Mouse (Mus musculus): ENCODE data around the gene Zfr2. TPM values are rescaled to one million over a fixed set of nuclear protein-coding genes. Genes with fewer than 3 reads are reported as not detected.

Zfr2 gene
- polyA plus RNA-seq, 1 experiment from 2014 or later: 4.6 TPM

DNA sequence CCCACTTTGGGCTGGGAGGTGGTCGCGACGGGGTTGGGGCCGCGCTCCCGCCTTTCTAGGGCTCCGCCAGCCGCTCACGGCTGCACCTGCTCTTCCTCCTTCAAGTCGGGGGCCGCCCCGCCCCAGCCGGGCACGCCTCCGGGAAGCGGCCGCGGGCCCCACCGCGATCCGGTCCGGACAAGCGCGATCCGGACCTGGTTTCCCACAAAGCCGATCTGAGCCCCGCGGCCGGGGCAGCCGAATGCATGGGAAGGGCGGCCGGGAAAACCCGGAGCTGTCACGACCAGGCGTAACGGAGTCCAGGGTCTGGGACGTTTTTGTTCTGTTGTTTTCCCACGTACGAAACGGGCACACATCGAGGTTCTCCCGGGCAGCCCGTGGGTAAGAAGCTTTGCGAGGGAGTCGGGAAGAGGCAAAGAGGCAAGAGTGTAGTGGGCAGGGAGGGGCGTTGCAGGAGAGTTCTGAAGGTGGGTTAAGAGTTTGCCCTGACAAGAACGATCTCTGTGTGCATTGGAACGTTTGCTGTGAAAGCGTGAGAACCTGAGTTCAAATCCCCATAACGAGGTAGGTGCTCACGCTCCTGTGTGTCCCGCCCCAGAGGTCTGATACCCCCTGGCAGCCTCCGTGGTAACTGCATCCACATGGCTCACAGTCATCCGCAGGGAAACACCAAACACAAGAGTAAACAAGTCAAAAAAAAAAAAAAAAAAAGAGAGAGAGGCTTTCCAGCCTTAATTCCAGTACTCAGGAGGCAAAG, 52.9 kb downstream of the Zfr2 start:
- WGBS: 3% methylated on average over 54 of the region's 54 CpGs
- Histone ChIP-seq H3K27me3 (replicated peaks; ENCODE audit: low read depth, poor library complexity, severe bottlenecking) (peaks cover 88% of the 10 kb centered on the region), H3K4me3 (peak overlapping the region; percentile 63), H3K9me3 (no peaks in the 10 kb centered on the region), H3K36me3 (replicated peaks) (no peaks in the 10 kb centered on the region), H3K4me1 (peaks cover 51% of the 10 kb centered on the region), H3K27ac (replicated peaks) (peak overlapping the region; percentile 78)
- peak; percentile 95 for DNase-seq (ENCODE audit: low spot score)

DNA sequence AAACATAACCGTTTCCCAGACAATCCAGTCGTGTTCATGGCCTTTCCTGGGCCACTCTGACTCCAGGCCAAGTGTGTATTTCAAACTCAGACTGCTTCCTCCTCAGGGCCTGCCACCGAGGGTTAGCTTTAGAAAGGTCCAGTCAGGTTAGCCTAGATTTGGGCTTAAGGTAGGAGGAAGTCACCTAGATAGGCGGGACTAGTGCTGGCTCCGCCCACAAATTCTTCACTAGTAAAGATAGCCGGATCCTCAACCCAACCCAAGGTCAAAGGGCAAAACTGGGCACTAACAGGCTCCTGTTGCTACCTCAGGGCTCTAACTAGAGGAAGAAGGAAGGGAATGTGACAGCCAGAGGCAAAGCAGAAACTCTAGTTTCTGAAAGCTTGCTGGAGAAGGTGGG, 53.6 kb downstream of the Zfr2 start:
- Histone ChIP-seq H3K27ac (replicated peaks) (no peak overlapping the region), H3K4me3 (peak overlapping the region; percentile 63; the same call in 1 of the 2 replicates), H3K36me3 (replicated peaks) (no peaks in the 10 kb centered on the region), H3K9me3 (no peaks in the 10 kb centered on the region), H3K4me1 (peaks cover 56% of the 10 kb centered on the region), H3K27me3 (replicated peaks; ENCODE audit: low read depth, poor library complexity, severe bottlenecking) (peaks cover 90% of the 10 kb centered on the region)
- no peak for DNase-seq (ENCODE audit: low spot score)
- 42% methylated on average over 6 of the region's 6 CpGs for WGBS

DNA sequence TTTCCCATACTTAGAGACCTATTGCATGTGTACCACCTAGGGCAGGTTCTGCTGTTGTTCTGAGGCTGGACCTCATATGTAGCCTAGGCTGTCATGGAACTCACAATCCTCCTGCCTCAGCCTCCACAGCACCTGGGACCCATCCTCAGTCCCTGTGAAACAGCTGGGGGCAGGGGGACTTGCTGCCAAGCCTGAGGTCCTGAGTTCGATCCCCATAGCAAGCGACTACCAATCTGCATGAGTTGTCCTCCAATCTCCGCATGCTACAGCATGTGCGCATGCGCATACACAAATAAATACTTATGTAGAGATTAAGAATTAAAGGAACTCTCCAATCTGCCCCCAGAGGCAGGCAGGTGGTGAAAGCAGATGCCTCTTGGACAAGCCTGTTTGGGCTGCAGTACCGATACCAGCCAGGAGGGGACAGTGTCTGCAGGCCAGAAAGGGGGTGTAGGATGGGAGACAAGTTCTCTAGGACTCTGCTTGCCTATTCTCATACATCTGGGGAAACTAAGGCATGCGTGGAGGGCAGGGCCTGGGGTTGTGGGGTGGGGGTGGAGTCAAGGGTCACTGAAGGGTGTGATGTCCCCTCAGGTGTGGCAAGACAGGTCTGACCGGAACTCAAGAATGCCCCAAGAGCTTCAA, 54.7 kb downstream of the Zfr2 start:
- H3K9me3 ChIP-seq: no peaks in the 10 kb centered on the region
- H3K27me3 ChIP-seq (replicated peaks; ENCODE audit: low read depth, poor library complexity, severe bottlenecking): peaks cover 92% of the 10 kb centered on the region
- peak; percentile 68 for DNase-seq (ENCODE audit: low spot score)
- H3K4me1 ChIP-seq: peaks cover 56% of the 10 kb centered on the region
- H3K36me3 ChIP-seq (replicated peaks): no peaks in the 10 kb centered on the region
- H3K27ac ChIP-seq (replicated peaks): no peak overlapping the region
- no peak overlapping the region for H3K4me3 ChIP-seq
- 66% methylated on average over 8 of the region's 8 CpGs for WGBS

DNA sequence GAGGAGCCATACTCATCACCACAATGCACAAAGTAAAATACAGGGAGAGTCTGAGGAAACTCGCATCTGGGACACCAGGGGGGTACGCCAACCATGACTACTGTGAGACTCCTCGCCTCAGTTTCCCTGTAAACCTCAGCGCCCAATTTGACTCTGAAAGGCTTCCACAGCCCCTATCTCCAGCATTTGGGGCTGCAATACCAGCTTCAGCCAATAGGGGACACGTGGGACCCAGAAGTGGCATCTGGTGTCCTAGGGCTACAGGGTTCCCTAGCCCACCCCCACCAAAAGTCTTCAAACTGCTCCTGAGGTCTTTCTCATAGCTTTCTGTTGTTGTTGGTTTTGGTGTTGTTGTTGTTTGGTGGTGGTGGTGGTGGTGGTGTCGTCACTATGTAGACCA, 55.6 kb downstream of the Zfr2 start:
- peak; percentile 55 for DNase-seq (ENCODE audit: low spot score)
- H3K27me3 ChIP-seq (replicated peaks; ENCODE audit: low read depth, poor library complexity, severe bottlenecking): peaks cover 82% of the 10 kb centered on the region
- H3K4me3 ChIP-seq: no peak overlapping the region

DNA sequence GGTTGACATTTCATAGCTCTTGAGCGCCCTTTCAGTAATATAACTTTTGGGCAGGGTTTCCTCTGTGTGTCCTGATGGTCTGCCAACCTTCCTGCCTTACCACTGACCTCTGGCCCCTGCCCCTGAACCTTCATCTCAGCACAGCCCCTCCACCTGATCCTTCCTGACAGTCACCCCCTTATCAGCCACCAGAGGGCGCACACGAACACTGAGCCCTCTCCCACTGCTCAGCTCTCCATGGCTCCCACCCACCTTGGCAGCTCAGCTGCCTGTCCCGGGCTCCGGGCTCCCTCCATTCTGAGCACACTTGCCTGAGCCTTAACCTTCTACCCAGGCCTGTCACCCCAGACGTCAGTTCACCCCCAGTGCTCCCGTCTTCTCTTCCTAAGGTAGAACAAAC, 56.3 kb downstream of the Zfr2 start:
- peaks cover 75% of the 10 kb centered on the region for H3K27me3 ChIP-seq (replicated peaks; ENCODE audit: low read depth, poor library complexity, severe bottlenecking)
- peaks cover 61% of the 10 kb centered on the region for H3K4me1 ChIP-seq
- whole genome bisulfite sequencing: 3% methylated on average over 7 of the region's 7 CpGs

More for the DNA sequence above, 55.6 kb downstream of the Zfr2 start:
- Histone ChIP-seq H3K9me3 (no peaks in the 10 kb centered on the region), H3K27ac (replicated peaks) (no peak overlapping the region), H3K4me1 (peaks cover 61% of the 10 kb centered on the region), H3K36me3 (replicated peaks) (no peaks in the 10 kb centered on the region)
- WGBS: 33% methylated on average over 6 of the region's 6 CpGs

DNA sequence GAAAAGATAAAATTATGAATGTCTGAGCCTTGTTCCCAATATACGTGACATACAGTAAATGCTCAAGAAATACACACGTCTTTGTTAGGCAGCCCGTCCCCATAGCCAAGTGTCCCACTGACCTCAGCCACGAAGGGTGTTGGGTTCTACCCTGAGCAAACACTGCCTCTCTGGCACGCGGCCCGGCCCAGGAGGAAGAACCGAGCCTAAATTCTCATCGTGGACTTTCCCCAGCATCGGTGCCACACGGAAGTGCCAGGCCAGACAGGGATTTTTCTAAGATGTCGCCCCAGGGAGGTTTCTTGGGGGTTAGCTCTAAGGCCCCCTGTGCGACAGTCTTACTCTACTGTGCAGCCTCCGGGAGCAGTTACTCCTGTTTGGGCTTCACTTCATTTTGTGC, 56.9 kb downstream of the Zfr2 start:
- no peak for DNase-seq (ENCODE audit: low spot score)
- 65% methylated on average over 14 of the region's 14 CpGs for WGBS
- peaks cover 70% of the 10 kb centered on the region for H3K27me3 ChIP-seq (replicated peaks; ENCODE audit: low read depth, poor library complexity, severe bottlenecking)
- H3K4me3 ChIP-seq: no peak overlapping the region
- no peaks in the 10 kb centered on the region for H3K9me3 ChIP-seq
- H3K4me1 ChIP-seq: peaks cover 61% of the 10 kb centered on the region
- peaks cover 5% of the 10 kb centered on the region; the same call in 1 of the 2 replicates for H3K36me3 ChIP-seq (replicated peaks)
- no peak overlapping the region for H3K27ac ChIP-seq (replicated peaks)

More for the DNA sequence above, 56.3 kb downstream of the Zfr2 start:
- H3K36me3 ChIP-seq (replicated peaks): 0 out of 2 replicates have a peak, but pooled peaks cover under 1% of the 10 kb centered on the region
- no peaks in the 10 kb centered on the region for H3K9me3 ChIP-seq
- peak; percentile 79 for DNase-seq (ENCODE audit: low spot score)
- no peak overlapping the region for H3K27ac ChIP-seq (replicated peaks)
- 0 out of 2 replicates have a peak overlapping the region, but pooled peaks have one; percentile 17 for H3K4me3 ChIP-seq

DNA sequence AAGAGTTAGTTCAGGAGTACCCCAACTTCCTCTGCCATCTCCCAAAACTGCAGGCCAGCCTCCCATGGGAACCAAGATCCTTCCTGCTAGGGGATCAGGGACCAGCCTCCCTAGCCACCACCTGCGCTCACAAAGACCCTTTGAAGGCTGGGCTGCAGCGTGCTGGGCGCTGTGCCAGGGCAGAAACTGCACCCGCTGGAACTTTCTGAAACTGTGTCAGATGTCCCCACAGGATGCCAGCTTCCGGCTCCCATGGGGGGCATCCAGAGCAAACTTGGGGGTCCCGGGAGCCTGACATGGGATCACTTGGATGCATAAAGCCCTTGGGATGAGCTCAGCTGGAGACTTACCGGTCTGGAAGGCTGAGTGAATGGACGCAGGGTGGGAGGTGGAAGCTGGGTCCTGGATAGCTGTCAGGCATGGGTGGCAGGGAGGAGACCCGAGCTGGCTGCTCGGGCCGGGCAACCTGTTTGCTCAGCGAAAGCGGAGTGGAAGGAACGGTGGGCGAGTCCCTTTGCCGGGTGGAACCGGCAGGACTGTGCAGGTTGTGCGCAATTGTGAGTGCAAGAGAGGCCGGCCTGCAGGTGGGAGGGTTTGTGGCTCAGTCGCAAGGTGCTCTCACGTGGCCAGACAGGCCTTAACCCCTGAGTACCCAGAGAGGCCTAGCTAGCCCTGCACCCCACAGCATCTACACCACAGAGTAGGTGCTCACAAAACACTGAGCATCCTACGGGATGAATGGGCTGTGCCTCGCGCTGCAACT, 57.9 kb downstream of the Zfr2 start:
- no peak for DNase-seq (ENCODE audit: low spot score)
- Histone ChIP-seq H3K4me1 (peaks cover 61% of the 10 kb centered on the region), H3K9me3 (no peaks in the 10 kb centered on the region), H3K36me3 (replicated peaks) (peaks cover 16% of the 10 kb centered on the region), H3K27me3 (replicated peaks; ENCODE audit: low read depth, poor library complexity, severe bottlenecking) (peaks cover 59% of the 10 kb centered on the region), H3K27ac (replicated peaks) (no peak overlapping the region), H3K4me3 (peak overlapping the region; percentile 32)
- 14% methylated on average over 24 of the region's 24 CpGs for WGBS

DNA sequence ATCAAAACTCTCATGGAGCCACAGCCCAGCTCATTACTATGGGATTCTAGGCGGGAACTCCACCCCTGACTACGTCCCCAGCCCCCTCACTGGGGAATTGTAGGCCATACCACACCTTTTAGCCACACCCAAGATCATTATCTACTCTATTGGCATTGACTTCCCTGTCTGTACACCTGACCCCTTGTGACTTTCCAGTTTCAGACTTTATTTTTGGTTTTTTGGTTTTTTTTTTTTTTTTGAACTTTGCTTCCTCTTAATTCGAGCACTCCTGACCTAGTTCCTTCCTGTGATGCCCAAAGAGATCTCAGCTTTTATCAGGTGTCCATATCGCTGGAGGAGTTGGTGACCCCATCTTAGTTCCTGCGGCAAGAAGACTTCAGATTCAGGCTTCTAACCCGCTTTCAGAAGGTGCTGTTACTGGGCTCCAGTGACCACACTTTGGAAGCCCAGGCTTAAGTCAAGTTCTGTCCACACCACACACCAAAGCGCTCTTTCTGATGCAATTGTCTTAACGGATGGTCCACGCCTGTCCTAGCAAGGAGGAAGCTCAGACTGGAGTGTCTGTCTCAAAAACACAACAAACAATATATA, 58.7 kb downstream of the Zfr2 start, which contains the start of gene Tjp3:
Gene Tjp3 (minus strand): TSS at position 71 of the 594 bp plus-strand sequence.
- peaks cover 55% of the 10 kb centered on the region for H3K27me3 ChIP-seq (replicated peaks; ENCODE audit: low read depth, poor library complexity, severe bottlenecking)
- H3K4me1 ChIP-seq: peaks cover 59% of the 10 kb centered on the region
- H3K4me3 ChIP-seq: peak within 1 kb of the TSS; percentile 75
- 75% methylated on average over 9 of the region's 9 CpGs for WGBS
- DNase-seq (ENCODE audit: low spot score): no peak
- no peaks in the 10 kb centered on the region for H3K9me3 ChIP-seq
- peaks cover 22% of the 10 kb centered on the region for H3K36me3 ChIP-seq (replicated peaks)
- H3K27ac ChIP-seq (replicated peaks): no peak within 1 kb of the TSS

DNA sequence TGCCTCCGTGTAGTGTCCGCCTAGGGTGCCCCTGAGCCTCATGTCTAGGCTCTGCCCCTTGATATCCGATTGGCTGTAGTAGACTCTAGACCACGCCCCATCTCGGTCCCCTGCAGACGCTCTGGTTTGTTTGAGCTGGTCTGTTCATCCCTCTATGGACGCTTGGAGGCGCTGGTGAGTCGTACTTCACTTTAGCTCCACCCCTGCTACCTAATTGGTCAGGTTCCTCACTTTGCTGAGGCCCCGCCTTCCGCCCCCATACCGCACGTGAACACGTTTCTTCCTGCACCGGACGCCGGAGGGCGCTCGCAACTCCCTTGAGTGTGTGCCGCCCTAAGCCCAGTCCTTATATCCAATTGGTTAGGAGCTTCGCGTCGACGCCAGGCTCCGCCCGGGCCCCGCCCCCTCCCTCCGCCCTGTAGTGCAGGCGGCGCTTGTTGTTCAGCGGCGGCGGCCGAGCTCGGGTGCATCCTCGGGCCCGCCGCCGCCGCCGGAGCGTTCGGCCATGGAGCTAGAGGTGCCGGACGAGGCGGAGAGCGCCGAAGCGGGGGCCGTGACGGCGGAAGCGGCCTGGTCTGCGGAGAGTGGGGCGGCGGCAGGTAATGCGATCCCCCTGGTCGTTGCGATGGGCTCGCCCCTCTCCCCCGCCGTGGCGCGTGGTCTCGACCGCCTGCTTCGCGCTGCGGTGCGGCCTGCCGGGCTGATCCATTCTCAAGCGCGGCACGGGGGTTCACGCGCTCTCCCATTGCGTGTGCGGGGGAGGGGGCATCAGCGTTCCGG, 59.8 kb downstream of the Zfr2 start, which contains the start of gene Pip5k1c:
Gene Pip5k1c (plus strand): TSS at position 410 of the 780 bp plus-strand sequence.
- DNase-seq (ENCODE audit: low spot score): peak; percentile 99
- H3K36me3 ChIP-seq (replicated peaks): peaks cover 25% of the 10 kb centered on the region
- H3K27me3 ChIP-seq (replicated peaks; ENCODE audit: low read depth, poor library complexity, severe bottlenecking): peaks cover 43% of the 10 kb centered on the region
- peak within 1 kb of the TSS; percentile 75 for H3K4me3 ChIP-seq
- H3K27ac ChIP-seq (replicated peaks): peak within 1 kb of the TSS; percentile 93
- H3K9me3 ChIP-seq: no peaks in the 10 kb centered on the region
- H3K4me1 ChIP-seq: peaks cover 64% of the 10 kb centered on the region
- WGBS: under 1% methylated on average over 80 of the region's 80 CpGs

DNA sequence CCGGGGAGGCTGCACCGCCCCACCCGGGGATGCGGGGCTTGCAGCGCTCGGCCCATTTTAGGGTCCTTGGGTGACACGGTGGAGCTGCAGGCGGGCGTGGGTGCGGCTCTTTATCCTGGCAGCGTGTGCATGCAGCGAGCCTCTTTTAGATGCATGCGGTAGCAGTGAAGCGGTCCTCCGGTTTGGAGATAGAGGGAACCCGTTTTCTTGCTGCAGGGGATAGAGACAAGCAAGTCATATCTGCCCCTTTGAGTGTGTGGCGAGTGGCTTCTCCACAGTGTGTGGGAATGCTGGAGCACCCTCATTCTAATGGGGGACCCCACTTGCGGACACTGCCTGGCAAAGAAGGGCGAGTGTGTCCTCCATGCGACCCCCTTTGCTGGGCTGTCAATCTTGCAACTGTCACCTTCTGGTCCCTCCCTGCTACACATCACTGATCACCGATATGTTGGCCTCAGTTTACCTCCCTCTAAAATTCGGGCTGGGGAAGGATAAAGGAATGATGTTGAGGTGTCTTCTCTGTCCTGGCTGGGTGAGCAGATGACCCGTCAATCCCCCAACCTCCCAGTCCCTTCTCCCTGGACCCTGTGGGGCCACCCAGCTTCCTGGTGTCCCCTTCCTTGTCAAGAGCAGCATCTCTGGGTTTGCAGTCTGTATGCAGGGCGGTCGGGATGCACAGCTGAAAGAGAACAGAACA, 60.5 kb downstream of the Zfr2 start:
- Histone ChIP-seq H3K4me1 (peaks cover 65% of the 10 kb centered on the region), H3K36me3 (replicated peaks) (peaks cover 33% of the 10 kb centered on the region), H3K27ac (replicated peaks) (peak overlapping the region; percentile 93), H3K9me3 (no peaks in the 10 kb centered on the region), H3K27me3 (replicated peaks; ENCODE audit: low read depth, poor library complexity, severe bottlenecking) (peaks cover 36% of the 10 kb centered on the region), H3K4me3 (peak overlapping the region; percentile 75)
- 5% methylated on average over 25 of the region's 25 CpGs for WGBS
- DNase-seq (ENCODE audit: low spot score): no peak

DNA sequence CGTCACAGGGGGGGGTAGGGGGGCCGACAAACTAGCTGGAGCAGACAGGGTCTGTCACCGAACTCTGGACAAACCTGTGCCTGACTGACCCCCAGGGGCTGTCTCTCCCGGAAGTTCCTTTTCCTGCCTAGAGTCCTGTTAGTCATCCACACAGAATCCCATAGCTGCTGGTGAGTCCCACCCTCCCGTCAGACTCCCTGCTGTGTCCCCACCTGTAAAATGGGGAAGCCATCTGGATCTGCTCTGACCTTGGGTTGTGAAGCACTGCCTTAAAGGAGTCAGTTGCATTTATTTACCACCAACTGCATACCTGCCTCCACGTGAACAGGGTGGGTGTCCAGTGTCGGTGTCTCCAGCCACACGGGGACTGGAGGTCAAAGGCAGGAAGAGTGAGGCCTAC, 61.5 kb downstream of the Zfr2 start:
- H3K4me1 ChIP-seq: peaks cover 68% of the 10 kb centered on the region

More for the DNA sequence above, 61.5 kb downstream of the Zfr2 start:
- Histone ChIP-seq H3K4me3 (peak overlapping the region; percentile 75), H3K27ac (replicated peaks) (no peak overlapping the region), H3K9me3 (no peaks in the 10 kb centered on the region), H3K36me3 (replicated peaks) (peaks cover 37% of the 10 kb centered on the region), H3K27me3 (replicated peaks; ENCODE audit: low read depth, poor library complexity, severe bottlenecking) (peaks cover 29% of the 10 kb centered on the region)
- no peak for DNase-seq (ENCODE audit: low spot score)
- 61% methylated on average over 8 of the region's 8 CpGs for WGBS

Data from embryonic facial prominence, embryonic 10.5 days (tissue).